Mouse (Mus musculus) forebrain, embryonic 13.5 days (tissue): ENCODE measurements around the gene Fbrsl1. TPM values are rescaled to one million over a fixed set of nuclear protein-coding genes. Genes with fewer than 3 reads are reported as not detected.

Experiments
- ATAC-seq: fragments of 200-750 bp; cut with Nextera tagmentation; 2 replicates; pipeline ENCODE4 v1.8.0; 2017
- H3K27ac ChIP-seq: fragments of 300-500 bp; sonication (generic); 2 replicates; pipeline ENCODE4 v1.5.1; 2015; ENCODE audit warnings: inconsistent platforms, mild to moderate bottlenecking, moderate library complexity
- H3K27me3 ChIP-seq: fragments of 300-500 bp; sonication (generic); 2 replicates; pipeline ENCODE4 v1.6.1; 2015; ENCODE audit warnings: mild to moderate bottlenecking, inconsistent platforms
- H3K36me3 ChIP-seq: fragments of 300-500 bp; sonication (generic); 2 replicates; pipeline ENCODE4 v1.6.1; 2015; ENCODE audit warnings: mild to moderate bottlenecking, inconsistent platforms; ENCODE audit not compliant: poor library complexity, severe bottlenecking
- H3K4me1 ChIP-seq: fragments of 300-500 bp; sonication (generic); 2 replicates; pipeline ENCODE4 v1.6.1; 2015; ENCODE audit warnings: inconsistent platforms
- H3K4me2 ChIP-seq: fragments of 300-500 bp; sonication (generic); 2 replicates; pipeline ENCODE4 v1.6.1; 2015; ENCODE audit warnings: inconsistent platforms, mild to moderate bottlenecking, moderate library complexity
- H3K4me3 ChIP-seq: fragments of 300-500 bp; sonication (generic); 2 replicates; pipeline ENCODE4 v1.5.1; 2015; ENCODE audit warnings: mild to moderate bottlenecking, inconsistent platforms
- H3K9ac ChIP-seq: fragments of 300-500 bp; sonication (generic); 2 replicates; pipeline ENCODE4 v1.6.1; 2015; ENCODE audit warnings: mild to moderate bottlenecking, inconsistent platforms
- H3K9me3 ChIP-seq: fragments of 300-500 bp; sonication (generic); replicated peaks from 2 replicates; pipeline ENCODE4 v1.6.1; 2016; ENCODE audit warnings: inconsistent platforms
- WGBS: fragments of 180-500 bp; shearing (Covaris S2); methylation state at CpG from one replicate; pipeline ENCODE4 v1.1.7; 2015; 5-methylcytosine and 5-hydroxymethylcytosine counted together
- polyA plus RNA-seq: library from polyadenylated mRNA; unstranded; fragments of >200 nt; fragmentation: Nextera tagmentation; extraction: Ambion mirVana; gene quantifications from 2 replicates; pipeline ENCODE4 v1.2.1, GENCODE M21; 2015

Gene Fbrsl1
- polyA plus RNA-seq, 1 experiment from 2014 or later = 23.3 TPM

DNA sequence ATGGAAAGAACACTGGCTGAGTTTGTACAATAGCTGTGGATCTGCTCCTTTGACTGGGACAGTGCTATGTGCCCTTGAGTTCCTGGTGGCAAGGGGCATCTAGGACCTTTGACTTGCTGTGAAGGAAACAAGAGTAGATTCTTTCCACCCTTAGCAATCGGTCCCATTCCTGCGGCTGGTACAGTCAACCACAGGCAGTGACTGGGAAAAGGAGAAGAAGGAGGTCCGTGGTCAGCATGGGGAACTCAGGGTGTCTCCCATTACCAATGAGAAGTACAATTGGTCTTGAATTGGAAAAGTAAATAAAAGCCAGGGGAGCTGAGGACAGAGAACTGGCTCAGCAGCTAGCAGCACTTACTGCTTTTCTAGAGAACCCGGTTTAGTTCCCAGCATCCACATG lies 102.8 kb downstream of the Fbrsl1 start:
- WGBS = 85% methylated on average over 4 of the region's 4 CpGs
- no peak overlapping the region for H3K9ac ChIP-seq
- H3K9me3 ChIP-seq = no peaks in the 10 kb centered on the region
- no peaks in the 10 kb centered on the region for H3K36me3 ChIP-seq
- ATAC-seq = no peak
- H3K4me2 ChIP-seq = no peak overlapping the region
- no peak overlapping the region for H3K27ac ChIP-seq
- H3K4me1 ChIP-seq = peaks cover 12% of the 10 kb centered on the region
- no peak overlapping the region for H3K4me3 ChIP-seq
- H3K27me3 ChIP-seq = peaks cover 38% of the 10 kb centered on the region

DNA sequence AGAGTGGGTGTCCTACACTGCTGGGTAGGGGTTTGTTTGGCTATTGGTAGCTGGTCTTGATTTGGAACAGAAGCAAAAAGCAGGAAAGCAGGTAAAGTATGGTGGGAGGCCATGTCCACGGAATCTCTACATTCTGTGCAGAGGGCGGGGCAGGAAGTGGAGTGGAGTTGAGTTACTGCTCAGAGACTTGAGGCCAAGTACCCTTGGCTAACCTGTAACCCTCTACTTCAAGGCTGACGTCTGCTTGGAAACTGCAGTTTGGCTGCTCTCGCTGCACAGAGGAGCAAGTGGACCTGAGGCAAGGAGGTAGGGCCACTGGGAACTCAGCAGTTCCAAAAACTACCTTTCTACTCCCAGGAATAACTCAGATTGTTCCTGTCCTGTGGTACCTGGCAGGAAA lies 103.8 kb downstream of the Fbrsl1 start, which contains the start of gene Lrcol1:
TSS of gene Lrcol1 (plus strand) at position 207 of the 400 bp plus-strand sequence.
- Histone ChIP-seq H3K9me3 (no peaks in the 10 kb centered on the region), H3K9ac (no peak within 1 kb of the TSS), H3K27me3 (peaks cover 38% of the 10 kb centered on the region), H3K4me3 (no peak within 1 kb of the TSS), H3K4me1 (peaks cover 12% of the 10 kb centered on the region), H3K27ac (no peak within 1 kb of the TSS), H3K4me2 (no peak within 1 kb of the TSS), H3K36me3 (peaks cover 5% of the 10 kb centered on the region; the same call in 1 of the 2 replicates)
- ATAC-seq = no peak
- WGBS = 85% methylated on average over 4 of the region's 4 CpGs

DNA sequence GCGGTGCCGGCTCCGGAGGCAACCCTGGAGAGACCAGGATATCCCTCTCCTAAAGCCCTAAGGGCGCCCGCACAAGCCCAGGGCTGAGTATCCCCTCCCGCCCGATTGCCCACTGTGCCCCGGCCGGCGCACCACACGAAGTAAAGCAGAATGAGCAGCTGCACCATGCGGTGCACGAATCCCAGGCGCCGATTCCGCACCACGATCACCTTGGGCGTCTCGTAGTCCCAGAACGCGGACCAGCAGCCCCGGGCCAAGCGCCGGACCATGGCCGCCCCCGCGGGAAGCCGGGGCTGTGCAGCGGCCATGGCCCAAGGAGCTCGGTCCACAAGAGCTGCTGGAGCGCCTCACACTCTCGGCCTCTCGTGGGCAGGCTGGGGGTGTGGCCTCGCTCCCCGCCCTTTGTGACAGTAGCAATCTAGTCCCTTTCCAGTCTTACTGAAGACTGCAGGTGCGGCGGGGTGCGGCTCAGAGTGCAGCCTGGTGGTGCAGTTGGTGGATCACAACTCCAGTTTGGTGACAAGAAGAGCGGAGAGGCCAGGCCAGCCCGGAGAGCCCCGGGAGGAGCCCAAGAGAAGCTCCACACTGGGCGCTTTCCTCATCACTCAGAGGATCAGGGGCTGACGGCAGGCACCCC lies 105.5 kb downstream of the Fbrsl1 start, which contains the start of gene P2rx2:
TSS of gene P2rx2 (minus strand) at position 565 of the 637 bp plus-strand sequence.
- Histone ChIP-seq H3K4me3 (peak within 1 kb of the TSS; percentile 53), H3K4me2 (peak within 1 kb of the TSS; percentile 91), H3K9ac (peak within 1 kb of the TSS; percentile 62), H3K27ac (no peak within 1 kb of the TSS), H3K9me3 (no peaks in the 10 kb centered on the region), H3K4me1 (peaks cover 12% of the 10 kb centered on the region), H3K27me3 (peaks cover 38% of the 10 kb centered on the region), H3K36me3 (peaks cover 13% of the 10 kb centered on the region; the same call in 1 of the 2 replicates)
- peak; percentile 69 for ATAC-seq
- WGBS = under 1% methylated on average over 43 of the region's 43 CpGs

DNA sequence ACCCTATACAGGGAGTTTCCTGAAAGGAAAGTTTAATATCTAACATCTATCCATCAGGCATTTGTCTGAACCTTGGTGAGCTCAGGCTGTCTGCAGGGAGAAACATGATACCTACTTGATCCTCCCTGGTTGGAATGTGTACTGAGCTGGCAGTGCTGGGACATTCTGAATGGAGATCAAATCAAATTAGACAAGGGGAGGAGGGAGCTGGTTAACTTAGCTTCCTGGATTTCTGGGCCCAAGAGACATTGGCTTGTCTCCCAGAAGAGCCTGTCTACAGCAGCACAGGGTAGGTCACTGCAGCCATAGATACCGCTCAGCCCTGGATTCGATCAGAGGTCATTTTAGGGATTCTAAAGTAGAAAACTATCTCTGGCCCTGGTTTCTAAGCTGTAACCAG lies 109.5 kb downstream of the Fbrsl1 start:
- Histone ChIP-seq H3K27me3 (peaks cover 24% of the 10 kb centered on the region), H3K4me2 (no peak overlapping the region), H3K36me3 (peaks cover 51% of the 10 kb centered on the region), H3K9me3 (no peaks in the 10 kb centered on the region), H3K9ac (no peak overlapping the region; the same call in 1 of the 2 replicates), H3K4me1 (peaks cover 12% of the 10 kb centered on the region), H3K4me3 (no peak overlapping the region), H3K27ac (no peak overlapping the region)
- ATAC-seq = no peak
- WGBS = 95% methylated on average over 2 of the region's 2 CpGs

DNA sequence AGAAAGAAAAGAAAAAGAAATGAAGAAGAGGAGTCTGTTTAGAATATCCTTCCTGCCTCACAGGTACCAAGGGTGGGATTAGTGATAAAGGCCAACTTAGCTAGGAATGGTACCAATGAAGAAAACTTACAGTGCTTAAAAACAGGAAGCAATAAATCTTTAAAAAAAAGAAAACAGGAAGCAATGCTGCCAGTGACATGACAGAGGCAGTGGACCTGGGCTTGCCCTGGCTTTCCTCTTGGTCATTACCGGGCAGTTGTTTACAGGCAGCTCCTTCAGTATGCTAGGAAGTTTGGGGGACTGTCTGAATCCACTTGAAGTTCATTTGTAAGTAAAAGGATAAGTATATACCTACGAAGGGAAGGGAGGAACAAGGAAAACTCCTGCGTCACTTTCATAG lies 117.8 kb downstream of the Fbrsl1 start:
- WGBS = 95% methylated on average over 3 of the region's 3 CpGs
- Histone ChIP-seq H3K4me2 (no peak overlapping the region), H3K9ac (no peak overlapping the region), H3K27ac (no peak overlapping the region), H3K9me3 (no peaks in the 10 kb centered on the region), H3K27me3 (no peaks in the 10 kb centered on the region), H3K4me1 (no peaks in the 10 kb centered on the region), H3K4me3 (no peak overlapping the region), H3K36me3 (peaks cover 90% of the 10 kb centered on the region)
- no peak for ATAC-seq

DNA sequence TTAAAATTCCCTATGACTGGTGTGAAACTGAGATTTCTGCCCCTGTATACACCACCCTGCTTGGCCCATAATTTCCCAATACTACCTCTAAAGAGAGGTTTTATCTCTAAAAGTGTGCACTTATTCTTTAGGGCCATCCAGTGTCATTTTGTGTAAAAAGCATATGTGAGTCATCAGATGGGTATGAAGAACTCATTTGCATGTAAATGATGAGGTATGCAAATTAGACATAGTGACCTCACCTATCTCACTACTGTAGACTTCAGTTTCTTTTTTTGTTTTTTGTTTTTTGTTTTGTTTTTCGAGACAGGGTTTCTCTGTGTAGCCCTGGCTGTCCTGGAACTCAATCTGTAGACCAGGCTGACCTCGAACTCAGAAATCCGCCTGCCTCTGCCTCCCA lies 135.2 kb downstream of the Fbrsl1 start:
- H3K9me3 ChIP-seq = no peaks in the 10 kb centered on the region
- no peak overlapping the region for H3K9ac ChIP-seq
- no peak overlapping the region for H3K4me3 ChIP-seq
- ATAC-seq = no peak
- peaks cover 77% of the 10 kb centered on the region for H3K36me3 ChIP-seq
- no peaks in the 10 kb centered on the region for H3K4me1 ChIP-seq
- no peak overlapping the region for H3K27ac ChIP-seq
- 76% methylated on average over 3 of the region's 3 CpGs for WGBS
- no peaks in the 10 kb centered on the region for H3K27me3 ChIP-seq
- no peak overlapping the region for H3K4me2 ChIP-seq

Other genes with a start within 250 kb of the Fbrsl1 start
- 25.4 and 33.2 TPM in 2 replicates for gene Ankle2, start 217.5 kb downstream of the Fbrsl1 start, polyA plus RNA-seq
- gene Pgam5, start 178.6 kb downstream of the Fbrsl1 start, polyA plus RNA-seq = 89.1 and 97.1 TPM in 2 replicates
- 8.3 and 10.9 TPM in 2 replicates for gene Pxmp2, start 162.3 kb downstream of the Fbrsl1 start, polyA plus RNA-seq
- 24.2 and 29.5 TPM in 2 replicates for gene Pole, start 162.2 kb downstream of the Fbrsl1 start, polyA plus RNA-seq
- gene P2rx2, start 105.3 kb downstream of the Fbrsl1 start, polyA plus RNA-seq = 2.0 and 2.2 TPM in 2 replicates
- not detected in 2 replicates for gene Lrcol1, start 103.8 kb downstream of the Fbrsl1 start, polyA plus RNA-seq
- gene Galnt9, start 95.9 kb upstream of the Fbrsl1 start, polyA plus RNA-seq = 4.8 and 5.6 TPM in 2 replicates
- gene Noc4l, start 204.9 kb upstream of the Fbrsl1 start, polyA plus RNA-seq = 47.2 and 57.8 TPM in 2 replicates
- gene Ddx51, start 204.9 kb upstream of the Fbrsl1 start, polyA plus RNA-seq = 17.9 and 21.2 TPM in 2 replicates